Mouse (Mus musculus) neural tube, embryonic 14.5 days (tissue): ENCODE measurements around the gene Arid2. TPM values are rescaled to one million over a fixed set of nuclear protein-coding genes. Genes with fewer than 3 reads are reported as not detected.

Experiments
- ATAC-seq: fragments of 200-750 bp; cut with Nextera tagmentation; 2 replicates; pipeline ENCODE4 v1.8.0; 2017; ENCODE audit warnings: low read depth, mild to moderate bottlenecking, moderate TSS enrichment, moderate library complexity
- H3K27ac ChIP-seq: fragments of 300-500 bp; sonication (generic); 2 replicates; pipeline ENCODE4 v1.5.1; 2014; ENCODE audit warnings: low read depth, mild to moderate bottlenecking, control low read depth, low read length, moderate library complexity, mixed read lengths
- H3K27me3 ChIP-seq: fragments of 300-500 bp; sonication (generic); 2 replicates; pipeline ENCODE4 v1.6.1; 2014; ENCODE audit warnings: low read length; ENCODE audit not compliant: control insufficient read depth, insufficient read depth
- H3K36me3 ChIP-seq: fragments of 300-500 bp; sonication (generic); 2 replicates; pipeline ENCODE4 v1.6.1; 2014; ENCODE audit warnings: low read length, mixed read lengths; ENCODE audit not compliant: control insufficient read depth, insufficient read depth
- H3K4me1 ChIP-seq: fragments of 300-500 bp; sonication (generic); 2 replicates; pipeline ENCODE4 v1.6.1; 2014; ENCODE audit warnings: low read length; ENCODE audit not compliant: control insufficient read depth, insufficient read depth
- H3K4me2 ChIP-seq: fragments of 300-500 bp; sonication (generic); 2 replicates; pipeline ENCODE4 v1.6.1; 2014; ENCODE audit warnings: mild to moderate bottlenecking, low read depth, low read length, control low read depth
- H3K4me3 ChIP-seq: fragments of 300-500 bp; sonication (generic); 2 replicates; pipeline ENCODE4 v1.5.1; 2014; ENCODE audit warnings: low read depth, low read length, control low read depth, mixed read lengths
- H3K9ac ChIP-seq: fragments of 300-500 bp; sonication (generic); replicated peaks from 2 replicates; pipeline ENCODE4 v1.6.1; 2014; ENCODE audit warnings: low read depth, mild to moderate bottlenecking, control low read depth, low read length, mixed read lengths
- H3K9me3 ChIP-seq: fragments of 300-500 bp; sonication (generic); 2 replicates; pipeline ENCODE4 v1.6.1; 2016; ENCODE audit warnings: low read length; ENCODE audit not compliant: control insufficient read depth
- WGBS: fragments of 180-500 bp; shearing (Covaris S2); extraction: QIAGEN DNeasy Blood & Tissue Kit; methylation state at CpG from one replicate; pipeline ENCODE4 v1.1.7; 2014; 5-methylcytosine and 5-hydroxymethylcytosine counted together
- polyA plus RNA-seq: library from polyadenylated mRNA; unstranded; fragments of >200 nt; fragmentation: Nextera tagmentation; extraction: Ambion mirVana; gene quantifications from 2 replicates; pipeline ENCODE4 v1.2.1, GENCODE M21; 2014

Arid2 gene
- polyA plus RNA-seq, 1 experiment from 2014 or later = 26.9 TPM

- no peak overlapping the region for H3K4me3 ChIP-seq
- no peaks in the 10 kb centered on the region for H3K9me3 ChIP-seq
- ATAC-seq = no peak
- WGBS = 89% methylated on average over 9 of the region's 9 CpGs
- no peaks in the 10 kb centered on the region for H3K4me1 ChIP-seq
- no peak overlapping the region for H3K9ac ChIP-seq
- no peak overlapping the region for H3K27ac ChIP-seq
- H3K27me3 ChIP-seq = no peaks in the 10 kb centered on the region
- peaks cover 7% of the 10 kb centered on the region; the same call in 1 of the 2 replicates for H3K36me3 ChIP-seq
- H3K4me2 ChIP-seq = no peak overlapping the region
These were observed 18.7 kb upstream of the Arid2 start for GRCm38 (mm10) chr15:96268610-96269009.

GRCm38 (mm10) chr15:96269402-96269801 lies 17.9 kb upstream of the Arid2 start:
- H3K27me3 ChIP-seq = no peaks in the 10 kb centered on the region
- H3K4me1 ChIP-seq = no peaks in the 10 kb centered on the region
- WGBS = 98% methylated on average over 4 of the region's 4 CpGs
- no peak for ATAC-seq
- peaks cover 7% of the 10 kb centered on the region; the same call in 1 of the 2 replicates for H3K36me3 ChIP-seq
- H3K4me2 ChIP-seq = no peak overlapping the region
- H3K4me3 ChIP-seq = no peak overlapping the region
- H3K27ac ChIP-seq = no peak overlapping the region
- no peak overlapping the region for H3K9ac ChIP-seq
- no peaks in the 10 kb centered on the region for H3K9me3 ChIP-seq

DNA sequence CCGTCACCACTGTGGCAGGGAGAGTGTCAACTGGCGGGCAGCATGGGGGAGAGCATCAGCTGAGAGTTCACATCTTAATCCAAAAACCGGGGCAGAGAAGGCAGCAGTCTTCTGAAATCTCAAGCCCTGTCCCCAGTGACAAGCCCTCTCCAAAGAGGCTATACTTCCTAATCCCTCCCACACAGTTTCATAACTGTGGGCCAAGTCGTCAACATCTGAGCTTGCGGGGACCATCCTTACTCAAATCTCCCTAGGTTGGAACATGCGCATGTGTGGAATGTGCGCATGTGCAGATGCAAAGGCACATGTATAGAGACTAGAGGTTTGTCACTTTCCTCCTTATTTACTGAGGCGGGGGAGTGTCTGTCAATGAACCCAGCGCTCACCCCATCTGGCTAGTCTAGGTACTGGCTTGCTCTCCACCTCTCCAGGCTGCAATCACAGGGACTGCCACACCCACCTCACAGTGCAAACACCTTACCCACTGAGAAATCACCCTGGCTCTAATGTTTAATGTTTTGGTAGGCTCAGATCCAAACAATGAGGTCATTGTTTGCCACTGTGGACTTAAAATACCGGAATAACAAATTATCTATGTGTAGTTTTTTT lies 16.9 kb upstream of the Arid2 start:
- 91% methylated on average over 10 of the region's 10 CpGs for WGBS
- ATAC-seq = no peak
- H3K27ac ChIP-seq = no peak overlapping the region
- no peaks in the 10 kb centered on the region for H3K27me3 ChIP-seq
- H3K36me3 ChIP-seq = peaks cover 7% of the 10 kb centered on the region; the same call in 1 of the 2 replicates
- no peaks in the 10 kb centered on the region for H3K4me1 ChIP-seq
- H3K9ac ChIP-seq = no peak overlapping the region
- no peak overlapping the region for H3K4me3 ChIP-seq
- no peak overlapping the region for H3K4me2 ChIP-seq
- H3K9me3 ChIP-seq = no peaks in the 10 kb centered on the region

DNA sequence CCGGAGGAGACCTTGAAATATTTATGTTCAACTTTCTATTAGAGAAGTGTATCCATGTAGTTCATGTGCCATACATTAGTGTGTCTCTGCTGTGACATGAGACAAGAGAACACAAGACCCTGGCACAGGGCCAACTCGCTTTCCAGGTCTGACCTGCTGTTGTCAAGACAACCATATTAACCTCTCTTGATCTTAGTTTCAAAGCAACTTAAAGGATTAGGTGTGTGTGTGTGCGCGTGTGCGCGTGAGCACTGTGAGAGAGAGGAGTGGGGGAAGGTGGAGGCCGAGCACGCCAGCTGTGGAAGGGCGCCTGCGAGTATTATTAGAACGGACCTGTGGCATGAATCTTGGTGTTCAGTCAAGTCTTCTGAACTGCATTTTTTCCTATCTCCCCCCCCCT lies 15.0 kb upstream of the Arid2 start:
- peaks cover under 1% of the 10 kb centered on the region; the same call in 1 of the 2 replicates for H3K36me3 ChIP-seq

GRCm38 (mm10) chr15:96274341-96274740 lies 13.0 kb upstream of the Arid2 start:
- Histone ChIP-seq H3K36me3 (no peaks in the 10 kb centered on the region), H3K4me2 (no peak overlapping the region), H3K4me3 (no peak overlapping the region), H3K27me3 (no peaks in the 10 kb centered on the region), H3K4me1 (no peaks in the 10 kb centered on the region), H3K27ac (no peak overlapping the region), H3K9me3 (no peaks in the 10 kb centered on the region), H3K9ac (no peak overlapping the region)
- ATAC-seq = no peak
- WGBS = 87% methylated on average over 2 of the region's 2 CpGs

More for the DNA sequence above, 15.0 kb upstream of the Arid2 start:
- no peak for ATAC-seq
- Histone ChIP-seq H3K9ac (no peak overlapping the region), H3K4me1 (no peaks in the 10 kb centered on the region), H3K4me3 (no peak overlapping the region), H3K27ac (no peak overlapping the region), H3K4me2 (no peak overlapping the region), H3K9me3 (no peaks in the 10 kb centered on the region), H3K27me3 (no peaks in the 10 kb centered on the region)
- 92% methylated on average over 11 of the region's 11 CpGs for WGBS

DNA sequence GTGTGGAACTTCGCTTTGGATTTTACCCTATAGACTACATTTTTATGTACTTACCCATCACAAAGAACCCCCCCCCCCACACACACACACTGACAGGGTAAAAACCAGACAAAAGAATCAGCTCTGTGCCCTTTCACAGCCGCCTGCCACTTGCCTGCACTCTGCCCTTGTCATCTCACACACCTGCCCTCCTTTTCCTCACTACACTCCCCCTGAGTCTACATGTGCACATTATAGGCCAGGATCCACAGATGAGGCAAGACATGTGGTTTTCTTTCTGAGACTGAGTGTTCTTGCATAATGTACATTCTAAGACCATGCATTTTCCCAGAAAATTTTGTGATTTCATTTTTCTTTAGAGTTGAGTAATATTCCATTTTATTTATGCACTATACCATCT lies 12.1 kb upstream of the Arid2 start:
- Histone ChIP-seq H3K9me3 (no peaks in the 10 kb centered on the region; the same call in 1 of the 2 replicates), H3K4me2 (no peak overlapping the region), H3K4me1 (no peaks in the 10 kb centered on the region), H3K36me3 (no peaks in the 10 kb centered on the region), H3K9ac (no peak overlapping the region), H3K4me3 (no peak overlapping the region), H3K27me3 (no peaks in the 10 kb centered on the region), H3K27ac (no peak overlapping the region)
- no peak for ATAC-seq
- WGBS = 79% methylated on average over 2 of the region's 2 CpGs

GRCm38 (mm10) chr15:96275810-96276493 lies 11.4 kb upstream of the Arid2 start:
- Histone ChIP-seq H3K9me3 (no peaks in the 10 kb centered on the region; the same call in 1 of the 2 replicates), H3K36me3 (no peaks in the 10 kb centered on the region), H3K4me2 (no peak overlapping the region), H3K27ac (no peak overlapping the region), H3K9ac (no peak overlapping the region), H3K4me1 (0 out of 2 replicates have a peak, but pooled peaks cover 1% of the 10 kb centered on the region), H3K27me3 (no peaks in the 10 kb centered on the region), H3K4me3 (no peak overlapping the region)
- 91% methylated on average over 9 of the region's 9 CpGs for WGBS
- no peak for ATAC-seq

- Histone ChIP-seq H3K36me3 (no peaks in the 10 kb centered on the region), H3K9ac (no peak overlapping the region), H3K27me3 (no peaks in the 10 kb centered on the region), H3K9me3 (no peaks in the 10 kb centered on the region; the same call in 1 of the 2 replicates), H3K4me1 (peaks cover 12% of the 10 kb centered on the region), H3K4me3 (no peak overlapping the region), H3K4me2 (no peak overlapping the region), H3K27ac (no peak overlapping the region)
- ATAC-seq = no peak
- WGBS = 84% methylated on average over 4 of the region's 4 CpGs
These were observed 10.3 kb upstream of the Arid2 start for GRCm38 (mm10) chr15:96277061-96277460.

DNA sequence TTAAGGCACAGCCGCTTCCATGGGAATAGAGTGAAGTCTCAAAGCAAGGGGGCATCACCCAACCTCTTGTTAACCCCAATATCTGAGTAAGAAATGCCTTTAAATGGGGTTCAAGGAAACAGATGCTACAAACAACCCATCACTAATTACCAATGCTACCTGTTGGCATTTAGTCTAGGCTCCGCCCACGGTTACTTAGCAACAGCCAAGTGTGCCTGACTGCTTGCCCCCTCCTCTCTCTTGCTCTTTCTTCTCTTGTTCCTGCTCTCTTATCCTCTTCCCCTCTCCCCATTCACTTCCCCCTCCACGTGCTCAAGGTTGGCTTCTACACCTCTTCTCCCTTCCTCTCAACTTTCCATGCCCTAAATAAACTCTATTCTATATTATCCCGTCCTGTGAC lies 6.1 kb upstream of the Arid2 start:
- peak overlapping the region; percentile 83 for H3K4me2 ChIP-seq
- H3K4me1 ChIP-seq = peaks cover 18% of the 10 kb centered on the region
- ATAC-seq = no peak
- H3K27ac ChIP-seq = no peak overlapping the region
- no peaks in the 10 kb centered on the region; the same call in 1 of the 2 replicates for H3K9me3 ChIP-seq
- no peaks in the 10 kb centered on the region for H3K27me3 ChIP-seq
- WGBS = 89% methylated on average over 5 of the region's 5 CpGs
- no peak overlapping the region for H3K9ac ChIP-seq
- no peaks in the 10 kb centered on the region for H3K36me3 ChIP-seq
- H3K4me3 ChIP-seq = no peak overlapping the region
